Mouse (Mus musculus) monocyte, adult 5-6 weeks (primary cell): ENCODE results near the gene Dusp5. TPM values are rescaled to one million over a fixed set of nuclear protein-coding genes. Genes with fewer than 3 reads are reported as not detected.

Experiments used
- ATAC-seq: fragments of 153-309, 156-312 bp; replicated peaks from 2 replicates; pipeline ENCODE4 v1.8.0; 2017; ENCODE audit warnings: mild to moderate bottlenecking; ENCODE audit not compliant: low TSS enrichment, insufficient number of reproducible peaks, severe bottlenecking, poor library complexity, low FRiP score
- total RNA-seq: library from RNA; stranded (forward); fragments of 200-1000, 200-491, 200-594 nt; gene quantifications from 3 replicates; pipeline ENCODE4 v1.2.3, GENCODE M21; 2017

Gene Dusp5
- total RNA-seq, 1 experiment from 2014 or later = 376 TPM

DNA sequence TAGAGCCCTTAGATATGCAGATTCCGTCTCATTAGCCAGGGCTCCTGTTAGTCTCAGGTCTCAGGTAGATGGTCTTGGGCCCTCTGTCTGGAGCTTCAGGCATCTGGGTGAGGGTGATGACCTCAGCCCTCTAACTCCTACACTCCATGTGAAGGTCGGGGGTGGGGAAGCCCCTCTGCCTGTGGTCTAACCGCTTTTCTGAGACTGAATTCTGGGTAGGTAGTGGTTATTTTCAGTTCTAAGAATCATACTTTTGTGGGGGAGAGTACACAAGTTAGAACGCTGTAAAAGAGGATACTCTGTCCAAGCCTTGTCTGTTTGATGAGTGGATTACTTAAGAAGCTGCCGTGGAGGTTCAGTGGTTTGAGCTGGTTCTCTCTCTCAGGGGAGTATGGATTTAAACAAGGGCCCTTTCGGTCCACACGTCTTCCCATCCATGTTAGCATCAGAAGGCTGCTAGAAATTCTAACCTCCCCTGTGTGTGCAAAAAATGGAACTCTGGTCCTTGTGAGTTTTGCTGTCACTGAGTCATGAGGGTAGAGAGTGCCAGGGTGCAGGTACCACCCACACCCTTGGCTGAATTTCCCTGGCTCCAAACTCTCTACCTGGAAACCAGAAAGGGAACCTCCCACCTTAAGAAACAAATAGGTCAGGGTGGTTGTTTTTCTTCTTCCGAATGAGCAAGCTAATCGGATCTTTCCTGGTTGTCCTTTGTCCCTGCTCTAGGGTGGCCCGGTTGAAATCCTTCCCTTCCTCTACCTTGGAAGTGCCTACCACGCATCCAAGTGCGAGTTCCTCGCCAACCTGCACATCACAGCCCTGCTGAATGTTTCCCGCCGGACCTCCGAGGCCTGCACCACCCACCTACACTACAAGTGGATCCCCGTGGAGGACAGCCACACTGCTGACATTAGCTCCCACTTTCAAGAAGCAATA is 8.1 kb downstream of the Dusp5 start:
- no peak for ATAC-seq

GRCm38 (mm10) chr19:53538024-53538423 is 9.1 kb downstream of the Dusp5 start:
- ATAC-seq = no peak

DNA sequence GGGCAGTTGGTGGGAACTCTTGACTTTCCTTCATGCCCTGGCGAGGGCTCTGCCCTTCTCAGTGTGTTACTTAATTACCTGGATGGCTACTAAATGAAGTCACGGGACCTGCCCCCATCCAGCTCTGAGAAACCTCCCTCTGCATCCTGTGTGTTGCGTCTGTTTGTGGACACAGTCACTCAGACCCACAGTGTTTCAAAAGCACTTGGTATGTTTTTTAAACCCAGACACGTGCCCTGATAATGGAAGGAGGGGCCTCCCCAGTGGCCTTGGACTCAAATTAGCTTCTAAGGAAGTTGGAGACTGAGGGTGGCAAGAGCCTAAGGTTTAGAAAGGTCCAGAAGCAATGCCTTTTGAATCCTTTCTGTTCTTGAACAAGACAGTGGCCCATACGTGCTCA is 9.9 kb downstream of the Dusp5 start:
- ATAC-seq = peak; percentile 45

DNA sequence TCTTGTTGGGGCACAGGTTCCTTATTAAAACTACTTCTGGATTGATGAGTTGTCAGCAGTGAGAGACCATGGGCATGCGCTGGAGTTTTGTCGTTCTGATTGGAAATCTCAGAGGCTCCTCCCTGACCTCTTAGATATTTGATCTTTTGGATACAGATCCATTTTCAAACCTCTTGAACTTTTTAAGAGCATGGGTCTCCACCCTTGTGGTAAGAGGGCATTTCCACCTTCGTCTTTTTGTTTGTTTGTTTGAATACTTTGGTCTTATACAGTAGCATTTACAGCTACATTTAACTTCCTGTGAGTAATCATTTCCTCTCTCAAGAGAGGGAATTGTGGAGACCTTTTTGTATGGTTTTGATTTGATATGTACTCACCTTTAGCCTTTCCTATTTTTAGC is 10.4 kb downstream of the Dusp5 start:
- ATAC-seq = no peak

GRCm38 (mm10) chr19:53543602-53544001 is 14.7 kb downstream of the Dusp5 start:
- ATAC-seq = no peak

DNA sequence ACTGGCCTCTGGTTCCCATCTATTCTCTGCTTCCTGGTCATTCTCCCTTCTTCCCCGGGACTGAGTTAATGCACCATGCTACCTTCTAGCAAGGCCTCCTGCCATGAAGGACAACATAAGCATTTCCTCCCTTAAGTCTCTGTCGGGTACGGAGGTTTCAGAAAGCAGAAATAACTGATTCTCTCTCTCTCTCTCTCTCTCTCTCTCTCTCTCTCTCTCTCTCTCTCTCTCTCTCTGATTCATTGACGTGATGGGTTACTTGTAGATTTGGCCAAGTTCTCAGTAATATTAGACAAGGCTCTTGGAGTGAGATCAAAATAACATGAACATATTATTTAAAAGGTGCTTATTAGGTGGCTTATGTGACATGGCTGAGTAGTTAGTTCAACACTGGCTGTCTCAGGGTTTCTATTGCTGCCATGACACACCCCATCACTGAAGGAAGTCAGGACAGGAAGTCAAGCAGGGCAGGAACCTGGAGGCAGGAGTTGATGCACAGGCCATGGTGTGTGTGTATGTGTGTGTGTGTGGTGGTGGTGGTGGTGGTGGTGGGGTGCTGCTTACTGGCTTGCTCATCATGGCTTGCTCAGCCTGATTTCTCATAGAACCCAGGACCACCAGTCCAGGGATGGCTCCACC is 16.1 kb downstream of the Dusp5 start:
- no peak for ATAC-seq

DNA sequence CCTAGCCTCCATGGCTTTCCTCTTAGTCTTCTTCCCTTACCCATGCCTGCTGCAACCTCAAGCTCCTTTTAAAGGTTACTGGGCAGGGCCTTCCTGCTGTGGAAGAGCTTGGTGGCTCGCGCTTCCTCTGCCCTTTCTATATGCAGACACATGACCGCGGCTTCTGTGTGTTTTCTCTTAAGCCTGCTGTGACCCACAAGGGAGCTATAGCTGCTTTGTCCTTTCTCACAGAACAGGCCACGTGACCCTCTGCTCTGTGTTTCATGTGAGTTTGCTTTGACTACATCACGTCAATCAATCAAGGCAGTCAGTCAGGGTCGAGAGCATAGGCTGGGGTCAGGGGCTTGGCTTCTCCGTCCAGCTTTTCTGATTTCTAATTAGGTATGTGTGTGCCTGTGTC is 18.7 kb downstream of the Dusp5 start:
- ATAC-seq = peak; percentile 81

GRCm38 (mm10) chr19:53550972-53551371 is 22.1 kb downstream of the Dusp5 start:
- no peak for ATAC-seq

- ATAC-seq = no peak
Observed at GRCm38 (mm10) chr19:53552216-53552786, 23.4 kb downstream of the Dusp5 start.

GRCm38 (mm10) chr19:53552795-53553194 is 23.9 kb downstream of the Dusp5 start:
- no peak for ATAC-seq

DNA sequence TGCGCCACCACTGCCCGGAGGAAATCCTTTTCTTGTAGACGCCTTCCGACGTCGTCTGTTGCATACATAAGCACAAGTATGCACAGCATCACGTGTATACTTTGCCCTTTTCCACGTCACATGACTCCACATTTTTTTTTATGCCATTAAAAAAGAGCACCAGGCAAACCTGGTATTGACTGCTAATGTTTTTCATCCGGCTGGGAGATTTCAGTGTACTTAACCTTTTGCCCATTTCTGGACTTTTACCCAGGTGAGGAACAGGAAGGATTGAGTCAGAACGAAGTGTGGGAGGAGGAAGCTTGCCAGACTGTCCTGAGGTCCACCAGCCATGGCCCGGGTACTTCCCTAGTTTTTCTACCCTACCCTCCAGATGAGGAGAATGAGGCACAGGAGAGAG is 25.5 kb downstream of the Dusp5 start:
- ATAC-seq = no peak

- no peak for ATAC-seq
Observed at GRCm38 (mm10) chr19:53554981-53555616, 26.2 kb downstream of the Dusp5 start.

DNA sequence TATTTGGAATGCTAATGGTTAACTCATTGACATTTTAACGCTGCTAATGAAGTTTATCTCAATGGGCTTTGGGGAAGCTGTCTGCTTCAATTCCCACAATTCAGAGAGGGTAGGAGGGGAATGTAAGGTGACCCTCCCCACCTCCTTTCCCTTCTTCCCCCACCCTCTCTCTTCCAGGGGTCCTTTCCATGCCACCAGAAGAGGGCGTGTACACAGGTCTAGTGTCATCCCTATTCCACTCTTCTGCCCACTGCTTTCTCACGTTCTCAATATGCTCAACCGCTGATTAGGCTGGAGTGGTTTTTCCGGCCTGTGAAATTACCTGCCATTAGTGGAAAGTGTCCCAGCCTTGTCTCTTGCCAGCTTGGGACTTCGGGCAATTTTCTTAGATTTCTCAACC is 27.9 kb downstream of the Dusp5 start:
- ATAC-seq = no peak

DNA sequence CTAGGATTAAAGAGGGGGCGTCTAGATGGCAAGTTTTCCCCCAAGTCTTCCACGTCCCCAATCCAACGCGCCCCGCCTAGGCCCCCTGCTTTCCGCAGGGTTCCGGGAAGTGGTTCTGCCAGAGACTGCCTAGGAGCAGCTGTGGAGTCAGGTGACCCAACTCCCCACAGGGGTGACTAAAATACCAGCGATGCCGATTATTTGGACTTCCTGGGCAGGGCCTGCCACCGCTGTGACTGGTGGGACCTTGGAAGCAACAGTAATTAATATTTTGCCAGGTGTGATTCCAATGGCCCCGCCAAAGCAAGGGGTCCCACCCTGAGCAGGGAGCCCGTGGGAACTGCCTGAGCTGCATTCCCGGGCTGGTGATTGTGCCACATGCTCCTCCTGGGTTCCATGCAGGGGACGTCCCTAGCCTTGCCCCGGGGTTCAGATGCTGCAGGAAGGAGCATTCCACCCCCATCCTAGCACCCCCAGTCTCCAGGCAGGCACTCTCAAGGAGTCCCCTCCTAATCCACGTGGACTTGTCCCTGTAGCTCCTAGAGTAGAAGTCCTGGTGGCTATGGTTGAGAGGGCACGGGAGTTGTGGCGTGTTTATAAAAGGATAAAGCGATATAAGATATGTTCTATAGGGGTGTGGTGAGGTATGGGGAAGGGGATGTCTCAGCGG is 28.5 kb downstream of the Dusp5 start:
- ATAC-seq = no peak

DNA sequence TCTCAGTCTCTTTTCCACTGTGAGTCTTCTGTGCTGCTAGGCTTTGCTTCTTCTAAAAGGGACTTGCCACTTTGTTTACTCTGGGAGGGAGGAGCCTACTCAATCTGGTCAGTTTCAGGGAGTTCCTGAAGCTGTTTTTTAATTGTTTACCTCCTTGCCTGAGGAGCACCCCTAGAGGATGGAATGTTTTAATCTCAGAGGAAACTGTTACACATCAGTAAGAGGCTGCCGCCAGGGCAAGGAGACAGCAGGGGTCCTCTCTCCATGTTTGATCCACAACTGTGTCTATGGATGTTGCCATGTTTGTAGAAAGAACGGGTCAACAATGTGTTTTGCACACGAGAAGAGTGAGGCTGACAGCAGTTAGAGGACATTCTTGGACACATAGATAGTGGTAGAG is 31.5 kb downstream of the Dusp5 start:
- no peak for ATAC-seq

DNA sequence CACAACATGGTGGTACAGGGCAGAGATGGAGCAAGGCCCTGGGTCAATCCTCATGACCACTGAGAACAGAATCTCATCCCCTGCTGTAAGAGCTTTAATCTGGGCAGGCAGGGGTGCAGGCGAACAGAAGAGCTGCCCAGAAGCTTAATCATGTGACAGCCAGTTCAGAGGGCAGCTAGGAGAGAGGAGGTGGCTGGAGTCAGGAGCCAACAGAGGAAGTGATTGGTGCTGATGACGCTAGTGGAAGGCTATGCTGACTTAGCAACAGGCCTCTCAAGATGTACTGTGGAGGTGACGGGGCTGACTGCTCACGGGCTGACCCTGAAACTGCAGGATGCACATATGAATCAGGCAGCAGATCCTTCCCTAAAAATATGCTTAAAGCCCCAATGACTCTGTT is 35.3 kb downstream of the Dusp5 start:
- ATAC-seq = 0 out of 2 replicates have a peak, but pooled peaks have one; percentile 22

DNA sequence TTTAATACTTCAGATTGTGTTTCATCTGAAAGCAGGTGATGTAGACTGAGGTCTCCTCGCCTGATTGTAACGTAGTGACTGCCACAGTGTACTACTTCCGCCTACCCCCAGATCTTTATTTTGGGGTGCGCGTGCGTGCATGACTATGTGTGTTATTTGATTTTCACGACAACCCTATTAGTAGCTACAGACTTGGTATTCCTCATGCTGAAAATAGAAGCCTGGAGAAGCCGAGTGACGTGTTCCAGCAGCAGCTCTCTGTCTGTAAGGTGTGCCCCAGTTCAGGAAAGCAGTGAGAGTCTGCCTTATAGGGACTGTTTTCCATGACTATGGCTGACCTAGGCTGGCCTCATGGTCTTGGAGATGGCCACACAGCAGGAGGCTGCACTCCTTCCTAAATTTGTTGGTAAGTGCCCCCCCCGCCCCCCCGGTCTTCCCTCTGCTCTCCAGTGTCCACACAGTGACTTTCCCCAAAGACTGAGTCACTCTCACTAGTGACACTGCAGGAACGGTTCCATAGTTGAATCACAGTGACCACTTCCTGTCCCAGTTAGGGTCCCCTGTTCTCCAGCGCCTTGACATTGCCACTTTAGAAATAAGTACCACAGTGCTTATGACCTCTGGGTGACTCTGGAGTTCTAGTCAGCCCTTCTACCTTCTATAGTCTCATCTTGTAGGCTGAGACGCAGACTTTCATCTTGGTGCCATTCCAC is 36.8 kb downstream of the Dusp5 start:
- ATAC-seq = no peak

DNA sequence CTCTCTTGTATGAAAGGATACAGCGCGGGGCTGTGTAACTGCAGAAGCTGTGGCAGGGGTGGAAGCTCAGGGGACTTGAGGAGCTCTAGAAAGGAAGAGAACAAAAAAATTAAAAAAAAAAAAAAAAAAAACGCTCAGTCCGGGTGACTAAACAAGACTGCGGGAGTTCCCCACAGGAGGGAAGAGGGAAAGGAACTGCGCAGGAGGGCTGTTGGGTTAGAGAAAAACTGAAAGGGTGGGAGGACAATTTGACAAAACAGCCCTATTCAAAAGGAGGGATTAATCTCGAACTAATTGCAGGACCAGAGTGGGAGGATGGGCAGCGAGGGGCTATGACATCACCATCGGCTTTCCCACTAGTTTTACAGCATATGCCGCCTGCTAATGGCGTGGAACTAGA is 39.0 kb downstream of the Dusp5 start:
- ATAC-seq = no peak
